Mouse (Mus musculus) liver, adult 2 months (tissue): ENCODE results near the gene Dnah8.

Source experiments
- CTCF ChIP-seq: fragments of 200-500 bp; IDR thresholded peaks from 2 replicates; pipeline ENCODE4 v1.5.1; 2011; ENCODE audit warnings: low read depth, low read length, control low read depth
- POLR2A ChIP-seq: fragments of 200-500 bp; IDR thresholded peaks from 2 replicates; pipeline ENCODE4 v1.6.1; 2011; ENCODE audit warnings: low read length, control low read depth; ENCODE audit not compliant: insufficient read depth; ENCODE audit errors: extremely low read depth

DNA sequence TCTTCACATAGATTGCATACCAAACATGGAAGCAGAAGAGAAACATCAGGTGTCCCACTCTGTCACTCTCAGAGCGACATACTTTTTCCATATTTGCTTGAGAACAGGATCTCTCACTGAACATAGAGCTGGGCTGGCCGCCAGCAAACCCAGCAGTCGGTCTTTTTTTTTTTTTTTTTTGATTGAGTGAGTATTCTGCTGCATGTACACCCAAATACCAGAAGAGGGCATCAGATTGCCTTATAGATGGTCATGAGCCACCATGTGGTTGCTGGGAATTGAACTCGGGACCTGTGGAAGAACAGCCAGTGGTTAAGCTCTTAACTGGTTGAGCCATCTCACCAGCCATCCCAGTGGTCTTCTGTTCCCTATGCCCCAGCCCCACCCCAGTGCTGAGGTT is 299.4 kb downstream of the Dnah8 start:
- TF ChIP-seq POLR2A (no peak), CTCF (no peak)
